Mouse (Mus musculus) kidney, embryonic 16.5 days (tissue): ENCODE results near the gene Nkiras2. TPM values are rescaled to one million over a fixed set of nuclear protein-coding genes. Genes with fewer than 3 reads are reported as not detected.
"Not testable (repeated sequence)": the region's sequence is repeated elsewhere in the genome, so short reads cannot be mapped to it uniquely, and the experiment has no call there.

Source experiments
- ATAC-seq: fragments of 200-750 bp; cut with Nextera tagmentation; 2 replicates; pipeline ENCODE4 v1.8.0; 2017; ENCODE audit warnings: moderate TSS enrichment; ENCODE audit not compliant: low FRiP score, low TSS enrichment
- H3K27ac ChIP-seq: fragments of 300-500 bp; sonication (generic); 2 replicates; pipeline ENCODE4 v1.5.1; 2014; ENCODE audit warnings: low read length
- H3K27me3 ChIP-seq: fragments of 300-500 bp; sonication (generic); 2 replicates; pipeline ENCODE4 v1.6.1; 2014; ENCODE audit warnings: low read length, control low read depth, mixed read lengths; ENCODE audit not compliant: insufficient read depth
- H3K36me3 ChIP-seq: fragments of 300-500 bp; sonication (generic); 2 replicates; pipeline ENCODE4 v1.6.1; 2014; ENCODE audit warnings: low read length, control low read depth, mixed read lengths; ENCODE audit not compliant: insufficient read depth
- H3K4me1 ChIP-seq: fragments of 300-500 bp; sonication (generic); 2 replicates; pipeline ENCODE4 v1.6.1; 2014; ENCODE audit warnings: low read length, control low read depth, mixed read lengths; ENCODE audit not compliant: insufficient read depth
- H3K4me2 ChIP-seq: fragments of 300-500 bp; sonication (generic); replicated peaks from 2 replicates; pipeline ENCODE4 v1.6.1; 2014; ENCODE audit warnings: low read depth, low read length
- H3K4me3 ChIP-seq: fragments of 300-500 bp; sonication (generic); 2 replicates; pipeline ENCODE4 v1.5.1; 2014; ENCODE audit warnings: mild to moderate bottlenecking, low read length
- H3K9ac ChIP-seq: fragments of 300-500 bp; sonication (generic); replicated peaks from 2 replicates; pipeline ENCODE4 v1.6.1; 2014; ENCODE audit warnings: low read length
- H3K9me3 ChIP-seq: fragments of 300-500 bp; sonication (generic); 2 replicates; pipeline ENCODE4 v1.6.1; 2016; ENCODE audit warnings: low read length, control low read depth
- WGBS: fragments of 180-500 bp; shearing (Covaris S2); extraction: QIAGEN DNeasy Blood & Tissue Kit; methylation state at CpG from one replicate; pipeline ENCODE4 v1.1.7; 2014; 5-methylcytosine and 5-hydroxymethylcytosine counted together
- polyA plus RNA-seq: library from polyadenylated mRNA; unstranded; fragments of >200 nt; fragmentation: Nextera tagmentation; extraction: Ambion mirVana; gene quantifications from 2 replicates; pipeline ENCODE4 v1.2.1, GENCODE M21; 2015

The Nkiras2 gene
- polyA plus RNA-seq, 1 experiment from 2014 or later: 74.8 TPM

DNA sequence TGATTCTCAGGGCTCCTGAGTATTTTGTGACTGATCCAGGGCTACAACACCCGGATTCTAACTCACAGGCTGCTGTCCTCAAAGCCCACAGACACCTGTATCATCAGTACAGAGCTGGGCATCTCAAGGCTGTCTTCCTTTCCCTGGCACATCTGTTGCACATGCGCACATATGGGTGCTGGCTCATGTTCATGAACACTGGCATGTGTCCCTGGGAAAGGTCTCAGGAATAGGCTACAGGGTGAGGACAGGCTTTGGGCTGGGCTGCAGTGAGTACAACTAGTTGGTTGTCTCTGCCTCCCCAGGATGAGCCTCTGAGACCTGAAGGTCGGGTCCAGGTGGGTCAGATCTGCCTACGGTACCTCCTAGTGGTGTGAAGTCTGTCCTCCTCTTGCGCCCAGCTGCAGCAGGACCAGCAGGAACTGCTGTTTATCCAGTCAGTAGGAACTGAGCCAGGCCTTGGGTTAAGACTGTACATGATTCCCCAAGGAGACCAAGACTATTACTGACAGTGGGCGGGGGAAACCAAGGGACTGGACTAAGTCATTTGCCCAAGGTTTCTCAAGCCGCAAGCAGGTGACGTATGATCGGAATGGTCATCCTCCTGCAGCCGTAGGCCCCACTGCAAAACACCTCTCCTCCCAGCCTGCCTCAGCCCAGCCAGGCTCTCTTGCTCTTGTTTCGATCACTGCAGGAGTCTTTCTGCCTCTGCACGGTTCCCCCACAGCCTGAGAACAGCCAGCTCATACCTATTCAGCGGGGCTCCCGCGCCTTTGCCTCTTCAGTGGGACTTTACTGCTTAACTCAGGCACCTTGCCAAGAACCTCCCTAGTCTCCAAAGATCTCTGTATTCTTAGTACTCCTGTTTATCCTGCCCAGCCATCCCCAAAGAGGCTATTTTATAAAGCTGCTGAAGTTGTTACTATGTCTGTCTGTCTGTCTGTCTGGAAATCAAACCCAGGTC is 24.9 kb downstream of the Nkiras2 start:
- no peak for ATAC-seq
- H3K4me1 ChIP-seq: peaks cover 10% of the 10 kb centered on the region

DNA sequence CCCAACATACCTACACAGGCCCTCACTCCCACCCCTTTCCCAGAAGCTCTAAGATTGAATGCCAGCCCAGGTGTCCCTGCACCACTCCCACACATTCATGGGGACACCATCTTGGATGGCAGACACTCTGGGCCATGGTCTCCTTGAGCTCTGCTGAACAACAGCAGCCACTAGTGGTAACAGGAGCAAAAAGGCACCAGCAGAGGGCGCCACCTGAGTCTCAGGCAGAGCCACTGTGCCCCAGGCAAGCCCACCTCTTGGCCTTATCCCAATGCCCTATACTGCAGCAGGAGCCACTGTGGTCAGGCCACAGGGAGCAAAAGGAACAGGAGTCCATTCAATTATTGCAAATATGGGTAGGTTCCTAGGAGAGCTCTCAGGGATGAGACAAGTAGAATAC is 27.2 kb downstream of the Nkiras2 start:
- no peaks in the 10 kb centered on the region for H3K4me1 ChIP-seq
- H3K36me3 ChIP-seq: no peaks in the 10 kb centered on the region
- H3K27me3 ChIP-seq: peaks cover 18% of the 10 kb centered on the region
- H3K9me3 ChIP-seq: no peaks in the 10 kb centered on the region
- no peak overlapping the region for H3K27ac ChIP-seq
- ATAC-seq: no peak
- H3K4me3 ChIP-seq: no peak overlapping the region
- 15% methylated on average over 1 of the region's 1 CpGs for WGBS
- H3K9ac ChIP-seq: no peak overlapping the region
- H3K4me2 ChIP-seq: no peak overlapping the region

More for the DNA sequence above, 24.9 kb downstream of the Nkiras2 start:
- Histone ChIP-seq H3K36me3 (no peaks in the 10 kb centered on the region), H3K27ac (no peak overlapping the region), H3K9ac (no peak overlapping the region), H3K27me3 (peaks cover 21% of the 10 kb centered on the region), H3K4me2 (no peak overlapping the region), H3K9me3 (no peaks in the 10 kb centered on the region), H3K4me3 (no peak overlapping the region)
- WGBS: 65% methylated on average over 15 of the region's 15 CpGs

DNA sequence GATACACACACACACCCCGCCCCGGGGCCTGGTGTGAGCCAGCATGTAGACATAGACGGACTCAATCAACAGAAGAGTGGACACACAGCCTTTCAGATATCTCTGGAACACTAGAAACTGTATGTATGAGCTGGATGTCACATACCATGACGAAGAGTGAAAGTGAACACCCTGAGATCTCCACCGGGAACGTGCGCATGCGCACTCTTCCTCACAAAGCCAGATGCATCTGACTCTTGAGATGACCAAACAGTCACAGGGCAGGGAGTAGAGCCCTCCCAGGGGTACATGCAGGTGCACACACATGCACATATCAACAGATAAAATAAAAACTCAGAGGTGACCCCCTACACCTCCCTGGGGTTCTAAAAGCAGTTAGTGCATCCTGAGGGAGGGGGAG is 29.4 kb downstream of the Nkiras2 start:
- no peaks in the 10 kb centered on the region for H3K36me3 ChIP-seq
- H3K4me3 ChIP-seq: no peak overlapping the region
- H3K9ac ChIP-seq: no peak overlapping the region
- H3K27me3 ChIP-seq: peaks cover 22% of the 10 kb centered on the region
- no peaks in the 10 kb centered on the region for H3K9me3 ChIP-seq
- H3K4me1 ChIP-seq: 0 out of 2 replicates have a peak, but pooled peaks cover 5% of the 10 kb centered on the region
- no peak overlapping the region for H3K4me2 ChIP-seq
- H3K27ac ChIP-seq: no peak overlapping the region
- no peak for ATAC-seq
- 85% methylated on average over 8 of the region's 8 CpGs for WGBS

DNA sequence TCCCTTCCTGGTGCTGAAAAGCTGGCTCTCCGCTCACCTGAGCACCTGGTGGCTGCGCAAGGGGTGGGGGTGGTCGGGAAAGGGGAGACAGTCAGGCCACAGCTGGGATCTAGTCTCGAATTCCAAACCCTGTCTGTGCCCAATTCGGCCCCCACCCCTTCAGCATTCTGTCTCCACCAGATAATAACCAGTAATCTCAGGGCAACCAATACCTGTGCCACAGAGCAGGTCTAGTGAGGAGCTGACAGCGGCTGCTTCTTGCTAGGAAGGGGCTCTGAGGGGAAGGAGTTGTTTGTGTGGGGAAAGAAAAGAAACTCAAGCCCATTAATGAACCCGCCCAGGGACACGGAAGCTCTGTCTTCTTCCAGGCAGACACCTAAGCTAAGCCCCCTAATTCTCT is 32.2 kb downstream of the Nkiras2 start:
- peaks cover 15% of the 10 kb centered on the region; the same call in 1 of the 2 replicates for H3K4me1 ChIP-seq
- ATAC-seq: no peak

DNA sequence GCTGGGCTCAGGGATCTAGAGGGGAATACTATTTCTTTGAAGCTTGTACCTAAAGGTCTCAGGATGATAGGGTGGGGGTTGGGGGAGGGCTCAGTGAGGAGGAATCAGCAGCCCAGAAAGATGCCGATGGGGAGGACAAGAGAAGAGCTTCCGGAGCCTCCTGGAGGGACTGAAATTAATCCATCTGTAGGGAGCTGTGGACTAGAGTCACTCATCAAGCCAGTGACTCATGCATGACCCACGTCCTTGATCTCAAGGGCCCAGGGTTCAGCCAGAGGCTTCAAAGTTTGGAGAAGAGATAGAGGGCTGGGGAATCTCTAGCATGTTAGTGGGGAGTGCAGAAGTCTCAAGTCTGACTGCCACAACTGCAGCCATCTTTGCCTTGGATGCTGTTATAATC is 32.7 kb downstream of the Nkiras2 start:
- Histone ChIP-seq H3K4me2 (no peak overlapping the region), H3K9me3 (no peaks in the 10 kb centered on the region), H3K4me1 (peaks cover 19% of the 10 kb centered on the region; the same call in 1 of the 2 replicates), H3K27ac (no peak overlapping the region), H3K27me3 (peaks cover 20% of the 10 kb centered on the region), H3K36me3 (no peaks in the 10 kb centered on the region), H3K9ac (no peak overlapping the region), H3K4me3 (no peak overlapping the region)
- ATAC-seq: no peak
- 16% methylated on average over 3 of the region's 3 CpGs for WGBS

More for the DNA sequence above, 32.2 kb downstream of the Nkiras2 start:
- no peak overlapping the region for H3K4me2 ChIP-seq
- H3K9me3 ChIP-seq: no peaks in the 10 kb centered on the region
- no peak overlapping the region for H3K27ac ChIP-seq
- H3K9ac ChIP-seq: 0 out of 2 replicates have a peak overlapping the region, but pooled peaks have one; percentile 8
- H3K27me3 ChIP-seq: peaks cover 20% of the 10 kb centered on the region
- H3K4me3 ChIP-seq: no peak overlapping the region
- WGBS: 14% methylated on average over 6 of the region's 8 CpGs
- no peaks in the 10 kb centered on the region for H3K36me3 ChIP-seq

DNA sequence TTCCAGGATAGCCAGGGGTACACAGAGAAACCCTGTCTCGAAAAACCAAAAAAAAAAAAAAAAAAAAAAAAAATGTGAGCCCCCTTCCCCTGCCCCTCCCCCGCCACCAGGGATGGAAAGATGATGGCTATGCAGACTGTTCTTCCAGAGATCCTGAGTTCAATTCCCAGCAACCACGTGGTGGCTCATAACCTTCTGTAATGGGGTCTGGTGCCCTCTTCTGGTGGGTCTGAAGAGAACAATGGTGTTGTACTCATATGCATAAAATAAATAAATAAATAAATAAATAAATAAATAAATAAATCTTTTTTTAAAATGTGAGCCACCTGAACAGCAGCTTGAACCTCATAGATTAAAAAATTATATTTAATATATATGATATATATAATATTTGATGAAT is 36.5 kb downstream of the Nkiras2 start:
- not testable (repeated sequence) for H3K4me3 ChIP-seq, H3K36me3 ChIP-seq, H3K9me3 ChIP-seq, H3K27ac ChIP-seq, H3K9ac ChIP-seq, H3K4me2 ChIP-seq, ATAC-seq
- H3K27me3 ChIP-seq: peaks cover 10% of the 10 kb centered on the region
- peaks cover 22% of the 10 kb centered on the region; the same call in 1 of the 2 replicates for H3K4me1 ChIP-seq
- WGBS: 48% methylated on average over 2 of the region's 3 CpGs

DNA sequence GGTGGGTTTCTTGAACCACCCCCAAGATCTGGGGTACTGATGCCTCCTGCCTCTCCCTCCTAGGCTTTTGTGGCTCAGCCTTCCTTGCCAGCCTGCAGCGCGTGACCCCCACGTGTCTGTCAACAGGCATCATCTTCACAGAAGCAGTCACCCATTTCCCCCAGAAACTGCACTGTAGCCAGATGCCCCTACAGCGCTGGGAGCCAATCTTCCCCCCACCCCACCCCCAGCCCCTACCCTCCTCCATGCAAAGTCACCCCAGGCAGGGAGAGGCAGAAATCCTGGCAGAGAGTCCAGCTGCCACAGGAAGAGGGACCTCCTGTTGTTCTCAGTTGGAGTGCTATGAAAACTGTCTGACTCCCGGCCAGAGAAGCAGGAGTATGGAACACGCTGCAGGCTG is 37.4 kb downstream of the Nkiras2 start:
- H3K27me3 ChIP-seq: peaks cover 2% of the 10 kb centered on the region

DNA sequence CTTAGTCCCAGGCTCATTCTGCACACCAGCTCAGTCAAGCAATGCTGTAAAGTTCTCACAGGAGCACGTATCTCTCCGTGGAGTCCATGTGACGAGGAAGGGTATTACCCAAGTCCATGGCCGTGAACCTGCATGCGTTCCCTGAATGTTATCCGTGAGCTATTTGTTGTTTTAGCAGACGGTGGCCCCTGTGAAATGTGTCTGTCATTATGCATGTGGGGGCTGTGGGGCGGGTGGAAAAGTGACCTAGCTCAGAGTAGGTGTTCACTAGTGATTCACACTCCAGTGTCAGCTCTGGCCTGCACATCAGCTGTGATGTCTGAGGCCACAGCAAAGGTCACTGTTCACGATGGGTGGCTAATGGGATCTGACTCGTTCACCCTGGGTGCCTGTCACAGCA is 40.8 kb downstream of the Nkiras2 start:
- H3K4me1 ChIP-seq: peaks cover 11% of the 10 kb centered on the region; the same call in 1 of the 2 replicates
- H3K9ac ChIP-seq: no peak overlapping the region
- H3K27ac ChIP-seq: no peak overlapping the region
- H3K4me3 ChIP-seq: no peak overlapping the region
- no peak overlapping the region for H3K4me2 ChIP-seq
- no peaks in the 10 kb centered on the region for H3K27me3 ChIP-seq
- H3K36me3 ChIP-seq: no peaks in the 10 kb centered on the region
- ATAC-seq: no peak
- 31% methylated on average over 10 of the region's 10 CpGs for WGBS
- H3K9me3 ChIP-seq: no peaks in the 10 kb centered on the region

More for the DNA sequence above, 37.4 kb downstream of the Nkiras2 start:
- ATAC-seq: peak; percentile 58; the same call in 1 of the 2 replicates
- peaks cover 21% of the 10 kb centered on the region; the same call in 1 of the 2 replicates for H3K4me1 ChIP-seq
- H3K9me3 ChIP-seq: no peaks in the 10 kb centered on the region
- H3K9ac ChIP-seq: 0 out of 2 replicates have a peak overlapping the region, but pooled peaks have one; percentile 8
- no peak overlapping the region for H3K4me2 ChIP-seq
- no peak overlapping the region for H3K27ac ChIP-seq
- H3K4me3 ChIP-seq: no peak overlapping the region
- no peaks in the 10 kb centered on the region for H3K36me3 ChIP-seq
- WGBS: 14% methylated on average over 6 of the region's 6 CpGs

DNA sequence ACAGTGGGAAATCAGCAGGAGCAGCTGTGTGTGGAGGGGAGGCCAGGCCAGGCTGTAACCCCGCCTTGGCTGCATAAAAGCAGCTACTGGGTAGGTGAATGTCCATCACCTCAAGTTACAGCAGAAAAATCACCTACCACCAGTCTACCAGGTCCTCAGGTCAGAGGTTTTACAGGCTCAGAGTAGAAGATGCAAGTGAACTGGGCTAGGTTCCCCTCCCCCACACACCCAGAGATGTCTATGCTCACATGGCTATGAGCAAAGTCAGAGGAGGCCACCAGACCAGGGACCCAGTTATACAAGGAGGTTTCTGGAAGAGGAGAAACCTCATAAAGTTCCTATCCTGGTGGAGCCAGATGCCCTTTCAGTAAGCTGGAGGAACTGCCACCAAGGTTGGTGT is 52.0 kb downstream of the Nkiras2 start:
- Histone ChIP-seq H3K4me2 (no peak overlapping the region), H3K9ac (no peak overlapping the region), H3K4me1 (peaks cover 6% of the 10 kb centered on the region; the same call in 1 of the 2 replicates), H3K9me3 (peaks cover 4% of the 10 kb centered on the region; the same call in 1 of the 2 replicates), H3K36me3 (no peaks in the 10 kb centered on the region), H3K27me3 (0 out of 2 replicates have a peak, but pooled peaks cover 2% of the 10 kb centered on the region), H3K4me3 (no peak overlapping the region), H3K27ac (no peak overlapping the region)
- no peak for ATAC-seq
- 60% methylated on average over 1 of the region's 1 CpGs for WGBS

DNA sequence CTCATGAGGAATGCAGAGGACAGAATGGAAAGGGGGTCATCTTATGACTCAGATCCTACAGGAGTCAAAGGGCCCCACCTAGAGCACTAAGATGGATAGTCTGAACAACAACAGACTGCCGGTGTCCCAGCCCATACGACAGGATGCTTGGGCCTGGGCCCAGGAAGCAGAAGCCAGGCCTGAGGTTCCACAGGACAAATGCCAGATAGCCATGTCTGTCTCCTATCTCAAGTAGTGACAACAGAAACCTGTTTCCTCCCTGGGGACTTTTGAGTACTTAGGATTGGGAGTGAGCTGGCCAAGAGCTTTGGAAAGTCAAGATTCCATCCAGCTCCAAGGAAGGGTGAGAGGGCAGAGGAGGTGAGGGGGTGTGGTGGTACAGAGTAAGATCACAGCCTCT is 52.9 kb downstream of the Nkiras2 start:
- no peak overlapping the region for H3K9ac ChIP-seq
- no peak overlapping the region for H3K4me3 ChIP-seq
- H3K27ac ChIP-seq: no peak overlapping the region
- H3K9me3 ChIP-seq: peaks cover 4% of the 10 kb centered on the region; the same call in 1 of the 2 replicates
- H3K4me2 ChIP-seq: no peak overlapping the region
- 71% methylated on average over 2 of the region's 2 CpGs for WGBS
- no peaks in the 10 kb centered on the region for H3K36me3 ChIP-seq
- 0 out of 2 replicates have a peak, but pooled peaks cover 2% of the 10 kb centered on the region for H3K27me3 ChIP-seq
- H3K4me1 ChIP-seq: peaks cover 6% of the 10 kb centered on the region; the same call in 1 of the 2 replicates
- ATAC-seq: no peak
